Mouse (Mus musculus): ENCODE data around the gene Zic5.

Gene Zic5

GRCm38 (mm10) chr14:122480355-122480754 lies 14.9 kb upstream of the Zic5 start:
- in situ Hi-C loops (cut with MboI; ENCODE audit: unreplicated experiment in 2 of 2), result no loop called here

- in situ Hi-C loops (cut with MboI; ENCODE audit: unreplicated experiment in 2 of 2), result no loop called here
Observed at GRCm38 (mm10) chr14:122479461-122480109, 14.1 kb upstream of the Zic5 start.

GRCm38 (mm10) chr14:122478574-122479011 lies 13.1 kb upstream of the Zic5 start:
- in situ Hi-C loops (cut with MboI; ENCODE audit: unreplicated experiment in 2 of 2), result no loop called here

GRCm38 (mm10) chr14:122477971-122478573 lies 12.6 kb upstream of the Zic5 start:
- in situ Hi-C loops (cut with MboI; ENCODE audit: unreplicated experiment in 2 of 2), result no loop called here

GRCm38 (mm10) chr14:122477261-122477671 lies 11.8 kb upstream of the Zic5 start:
- in situ Hi-C loops (cut with MboI; ENCODE audit: unreplicated experiment in 2 of 2), result no loop called here

GRCm38 (mm10) chr14:122476822-122477215 lies 11.3 kb upstream of the Zic5 start:
- in situ Hi-C loops (cut with MboI; ENCODE audit: unreplicated experiment in 2 of 2), result no loop called here

GRCm38 (mm10) chr14:122476041-122476821 lies 10.8 kb upstream of the Zic5 start:
- in situ Hi-C loops (cut with MboI; ENCODE audit: unreplicated experiment in 2 of 2), result no loop called here

- in situ Hi-C loops (cut with MboI; ENCODE audit: unreplicated experiment in 2 of 2), result no loop called here
Observed at GRCm38 (mm10) chr14:122475557-122476040, 10.1 kb upstream of the Zic5 start.

GRCm38 (mm10) chr14:122474891-122475556 lies 9.5 kb upstream of the Zic5 start, which contains the start of gene Zic2:
Gene Zic2, plus strand, starts transcription at chr14:122475435.
- in situ Hi-C loops (cut with MboI; ENCODE audit: unreplicated experiment in 2 of 2), result no loop called here

GRCm38 (mm10) chr14:122474041-122474890 lies 8.8 kb upstream of the Zic5 start:
- in situ Hi-C loops (cut with MboI; ENCODE audit: unreplicated experiment in 2 of 2), result no loop called here

GRCm38 (mm10) chr14:122473211-122473751 lies 7.8 kb upstream of the Zic5 start:
- in situ Hi-C loops (cut with MboI; ENCODE audit: unreplicated experiment in 2 of 2), result no loop called here

- in situ Hi-C loops (cut with MboI; ENCODE audit: unreplicated experiment in 2 of 2), result no loop called here
Observed at GRCm38 (mm10) chr14:122472647-122473046, 7.2 kb upstream of the Zic5 start.

GRCm38 (mm10) chr14:122472161-122472560 lies 6.7 kb upstream of the Zic5 start:
- in situ Hi-C loops (cut with MboI; ENCODE audit: unreplicated experiment in 2 of 2), result no loop called here

GRCm38 (mm10) chr14:122471449-122472085 lies 6.1 kb upstream of the Zic5 start:
- in situ Hi-C loops (cut with MboI; ENCODE audit: unreplicated experiment in 2 of 2), result no loop called here

- in situ Hi-C loops (cut with MboI; ENCODE audit: unreplicated experiment in 2 of 2), result no loop called here
Observed at GRCm38 (mm10) chr14:122468971-122469755, 3.7 kb upstream of the Zic5 start.

- in situ Hi-C loops (cut with MboI; ENCODE audit: unreplicated experiment in 2 of 2), result no loop called here
Observed at GRCm38 (mm10) chr14:122467926-122468841, 2.7 kb upstream of the Zic5 start.

- in situ Hi-C loops (cut with MboI; ENCODE audit: unreplicated experiment in 2 of 2), result no loop called here
Observed at GRCm38 (mm10) chr14:122466756-122467362, 1.4 kb upstream of the Zic5 start.

All from v-Abl transformed pro-B cells (cell line).